Mouse (Mus musculus): ENCODE measurements around the gene Tmtc2.

DNA sequence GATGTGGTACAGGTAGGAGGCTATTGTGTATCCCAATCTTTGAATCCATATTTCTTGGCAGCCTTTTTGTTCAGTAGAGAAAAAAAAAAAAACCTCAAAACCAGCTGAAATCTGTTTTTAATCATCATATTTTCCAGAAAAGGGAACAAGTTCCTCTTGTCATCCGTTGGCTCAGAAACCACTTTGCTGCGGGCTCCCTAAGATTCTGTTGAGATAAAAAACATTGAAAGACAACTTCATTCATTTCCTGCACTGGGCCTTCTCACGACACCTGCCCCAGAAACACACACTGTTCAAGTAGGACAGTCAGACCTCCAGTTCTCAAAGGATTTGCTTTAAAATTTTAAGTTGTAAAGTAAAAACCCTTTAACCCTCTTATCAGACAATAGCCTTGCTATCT, 23.0 kb upstream of the Tmtc2 start:
- TF ChIP-seq CTCF (conservative IDR thresholded peaks at IDR 0.05 in 1 of 2, IDR thresholded peaks at IDR 0.05 in 1 of 2; ENCODE audit: low read depth in 2 of 2, low read length in 2 of 2) (no peak), POLR2A (IDR thresholded peaks at IDR 0.05; ENCODE audit: low read depth, low read length) (no peak), HCFC1 (IDR thresholded peaks at IDR 0.05; ENCODE audit: low read depth, low read length) (no peak), EP300 (IDR thresholded peaks at IDR 0.05; ENCODE audit: low read length) (no peak), POLR2AphosphoS2 (IDR thresholded peaks at IDR 0.05; ENCODE audit: low read depth, low read length) (no peak), MXI1 (IDR thresholded peaks at IDR 0.05; ENCODE audit: low read depth, low read length) (no peak), IRF4 (IDR thresholded peaks at IDR 0.05; ENCODE audit: low read depth, low read length) (no peak), MEF2A (IDR thresholded peaks at IDR 0.05; ENCODE audit: borderline replicate concordance, low read depth, low read length) (no peak), TCF12 (IDR thresholded peaks at IDR 0.05; ENCODE audit: low read depth, low read length) (no peak), ELF1 (IDR thresholded peaks at IDR 0.05; ENCODE audit: low read depth, low read length) (no peak), ZMIZ1 (IDR thresholded peaks at IDR 0.05; ENCODE audit: low read depth, low read length) (no peak), USF2 (conservative IDR thresholded peaks at IDR 0.05; ENCODE audit: low read depth, low read length) (no peak), USF1 (IDR thresholded peaks at IDR 0.05; ENCODE audit: low read depth, low read length) (no peak)

Measured in CH12.LX (cell line).